Mouse (Mus musculus) heart, adult 10 weeks (tissue): ENCODE results near the gene Gm1979. TPM values are rescaled to one million over a fixed set of nuclear protein-coding genes. Genes with fewer than 3 reads are reported as not detected.

ENCODE experiments used
- polyA plus RNA-seq: library from polyadenylated mRNA; stranded (reverse); fragments of 350-450 nt; fragmentation: Illumina TruSeq; extraction: RNeasy Lipid Tissue Mini Kit (QIAGEN cat#74804); gene quantifications from one replicate; pipeline ENCODE4 v1.2.3, GENCODE M21; 2014; ENCODE audit warnings: low read depth, low replicate concordance

Gm1979 gene
- not detected for polyA plus RNA-seq

DNA sequence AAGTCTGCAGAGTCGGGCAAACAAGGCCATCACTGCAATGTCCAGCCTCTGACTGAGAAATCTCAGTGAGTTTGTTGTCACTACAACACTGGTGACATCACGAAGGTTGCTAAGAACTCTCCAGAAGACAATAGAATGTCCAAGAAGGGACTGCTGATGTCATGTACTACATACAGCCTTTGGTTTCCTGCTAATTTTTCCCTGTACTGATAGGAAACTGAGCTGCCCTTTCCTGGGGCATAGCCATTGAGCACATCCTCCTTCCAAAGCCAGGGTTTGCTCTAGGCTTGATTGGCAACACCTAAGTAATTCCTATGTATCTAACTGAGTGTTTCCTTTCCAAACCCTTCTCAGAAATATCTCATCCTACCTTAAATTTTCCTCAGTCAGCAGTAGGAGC, at the start of gene Gm1979:
TSS of gene Gm1979 (minus strand) at position 101 of the 400 bp plus-strand sequence.

GRCm38 (mm10) chr5:26039458-26039857, 34.9 kb upstream of the Gm1979 start, which contains the start of gene Speer4a:
Speer4a (minus strand) TSS chr5:26039558.

DNA sequence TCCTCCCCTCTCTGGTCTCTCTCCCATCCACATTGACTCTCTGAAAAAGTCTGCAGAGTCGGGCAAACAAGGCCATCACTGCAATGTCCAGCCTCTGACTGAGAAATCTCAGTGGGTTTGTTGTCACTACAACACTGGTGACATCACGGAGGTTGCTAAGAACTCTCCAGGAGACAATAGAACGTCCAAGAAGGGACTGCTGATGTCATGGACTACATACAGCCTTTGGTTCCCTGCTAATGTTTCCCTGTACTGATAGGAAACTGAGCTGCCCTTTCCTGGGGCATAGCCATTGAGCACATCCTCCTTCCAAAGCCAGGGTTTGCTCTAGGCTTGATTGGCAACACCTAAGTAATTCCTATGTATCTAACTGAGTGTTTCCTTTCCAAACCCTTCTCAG, 18.2 kb upstream of the Gm1979 start, which contains the start of gene Gm5862:
TSS of gene Gm5862 (minus strand) at position 101 of the 400 bp plus-strand sequence.

GRCm38 (mm10) chr5:25988550-25988949, 16.0 kb downstream of the Gm1979 start, which contains the start of gene Gm21698:
Gm21698 (minus strand) TSS chr5:25988650.

DNA sequence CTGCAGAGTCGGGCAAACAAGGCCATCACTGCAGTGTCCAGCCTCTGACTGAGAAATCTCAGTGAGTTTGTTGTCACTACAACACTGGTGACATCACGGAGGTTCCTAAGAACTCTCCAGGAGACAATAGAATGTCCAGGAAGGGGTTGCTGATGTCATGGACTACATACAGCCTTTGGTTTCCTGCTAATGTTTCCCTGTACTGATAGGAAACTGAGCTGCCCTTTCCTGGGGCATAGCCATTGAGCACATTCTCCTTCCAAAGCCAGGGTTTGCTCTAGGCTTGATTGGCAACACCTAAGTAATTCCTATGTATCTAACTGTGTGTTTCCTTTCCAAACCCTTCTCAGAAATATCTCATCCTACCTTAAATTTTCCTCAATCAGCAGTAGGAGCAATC, 32.0 kb downstream of the Gm1979 start, which contains the start of gene Gm21680:
TSS of gene Gm21680 (minus strand) at position 101 of the 400 bp plus-strand sequence.

DNA sequence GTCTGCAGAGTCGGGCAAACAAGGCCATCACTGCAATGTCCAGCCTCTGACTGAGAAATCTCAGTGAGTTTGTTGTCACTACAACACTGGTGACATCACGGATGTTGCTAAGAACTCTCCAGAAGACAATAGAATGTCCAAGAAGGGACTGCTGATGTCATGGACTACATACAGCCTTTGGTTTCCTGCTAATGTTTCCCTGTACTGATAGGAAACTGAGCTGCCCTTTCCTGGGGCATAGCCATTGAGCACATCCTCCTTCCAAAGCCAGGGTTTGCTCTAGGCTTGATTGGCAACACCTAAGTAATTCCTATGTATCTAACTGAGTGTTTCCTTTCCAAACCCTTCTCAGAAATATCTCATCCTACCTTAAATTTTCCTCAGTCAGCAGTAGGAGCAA, 50.3 kb downstream of the Gm1979 start, which contains the start of gene Gm21671:
TSS of gene Gm21671 (minus strand) at position 101 of the 400 bp plus-strand sequence.

Other genes with a start within 250 kb of the Gm1979 start
- 57.0 TPM for gene Actr3b, start 244.8 kb downstream of the Gm1979 start, polyA plus RNA-seq
- not detected for gene Gm21663, start 62.4 kb downstream of the Gm1979 start, polyA plus RNA-seq
- gene Gm21671, start 50.4 kb downstream of the Gm1979 start, polyA plus RNA-seq, result not detected
- not detected for gene Gm21680, start 32.1 kb downstream of the Gm1979 start, polyA plus RNA-seq
- gene Gm21698, start 16.1 kb downstream of the Gm1979 start, polyA plus RNA-seq, result not detected
- gene Gm5862, start 18.1 kb upstream of the Gm1979 start, polyA plus RNA-seq, result not detected
- gene Speer4a, start 34.8 kb upstream of the Gm1979 start, polyA plus RNA-seq, result not detected
- not detected for gene Gm7347, start 53.8 kb upstream of the Gm1979 start, polyA plus RNA-seq
- gene Gm10471, start 84.5 kb upstream of the Gm1979 start, polyA plus RNA-seq, result not detected
- not detected for gene 5031410I06Rik, start 100.6 kb upstream of the Gm1979 start, polyA plus RNA-seq
- not detected for gene Gm10220, start 116.6 kb upstream of the Gm1979 start, polyA plus RNA-seq